Mouse (Mus musculus): ENCODE results near the gene G6pc3. TPM values are rescaled to one million over a fixed set of nuclear protein-coding genes. Genes with fewer than 3 reads are reported as not detected.

The G6pc3 gene
- total and polyA plus RNA-seq, 3 experiments: 31.3 to 72.3 (median 34.7) TPM

DNA sequence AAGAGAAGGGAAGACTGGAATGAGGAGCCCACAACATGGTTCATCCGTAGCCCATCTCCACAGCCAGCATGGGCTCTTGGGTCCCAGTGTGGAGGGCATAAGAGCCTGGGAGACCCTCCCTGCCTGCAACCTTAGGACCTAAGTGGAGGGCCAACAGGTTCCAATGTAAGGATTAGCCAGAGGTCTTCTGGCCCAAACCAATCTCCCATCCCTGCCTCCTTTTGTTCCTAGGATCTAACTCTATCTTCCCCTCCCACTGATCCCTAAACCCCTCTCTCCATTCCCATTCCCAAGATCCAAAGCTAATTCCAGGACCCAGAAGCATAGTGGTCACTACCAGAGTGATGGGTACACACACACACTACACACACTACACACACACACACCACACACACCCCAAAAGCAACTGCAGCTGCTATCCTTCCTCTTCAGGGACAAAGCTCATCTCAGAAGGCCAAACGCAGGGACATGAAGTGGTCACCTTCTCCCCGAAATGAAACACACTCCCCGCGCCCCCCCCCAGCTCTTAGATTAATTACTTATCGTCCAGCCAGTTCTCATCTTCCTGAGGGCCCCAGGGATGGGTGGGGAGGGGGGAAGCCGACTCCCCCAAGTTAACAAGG, 39.3 kb downstream of the G6pc3 start:
- Histone ChIP-seq H3K27me3 (replicated peaks) (peaks cover 32% of the 10 kb centered on the region), H3K27ac (ENCODE audit: insufficient read depth, low read depth) (no peak overlapping the region)

DNA sequence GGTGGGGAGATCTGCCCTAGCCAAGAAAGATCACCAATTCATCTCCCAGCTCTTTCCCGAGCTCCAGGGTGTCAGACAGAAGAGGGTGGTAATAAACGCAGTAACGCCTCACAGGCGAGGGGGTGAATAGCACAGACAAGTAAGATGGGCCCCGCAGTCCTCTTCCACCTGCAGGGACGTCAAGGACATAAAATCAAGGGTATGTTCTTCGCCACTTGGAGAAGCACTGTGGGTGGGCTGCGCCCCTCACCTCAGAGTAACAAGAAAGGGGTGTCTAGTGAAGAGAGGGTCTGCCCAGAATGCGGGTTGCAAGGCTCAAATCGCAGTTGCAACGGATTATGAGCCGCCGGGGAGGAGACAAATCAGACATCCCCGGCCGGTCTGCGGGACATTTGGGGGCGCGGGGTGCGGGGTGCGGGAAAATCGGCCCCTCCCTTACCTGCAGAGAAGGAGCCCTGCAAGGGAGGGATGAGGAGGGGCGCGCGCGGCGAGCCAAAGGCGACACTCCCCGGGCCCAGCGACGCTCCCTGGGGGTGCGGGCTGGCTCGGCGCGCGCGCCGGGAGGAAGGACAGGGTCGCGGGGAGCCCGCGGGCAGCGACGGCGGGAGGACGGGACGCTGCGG, 40.0 kb downstream of the G6pc3 start:
- dilution Hi-C loops (cut with MboI; ENCODE audit: extremely low pct_ligation_motif_present, extremely low pct_unique_long_range_greater_than_20kb, low sequenced_read_pairs): no loop called here
- no peak for DNase-seq (ENCODE audit: extremely low read depth)

More for the DNA sequence above, 39.3 kb downstream of the G6pc3 start:
- no peak for DNase-seq (ENCODE audit: extremely low read depth)
- Histone ChIP-seq H3K9ac (ENCODE audit: insufficient read depth, low read depth) (peak overlapping the region; percentile 73; the same call in 1 of the 2 replicates), H3K36me3 (replicated peaks in 1 of 2; ENCODE audit: control insufficient read depth in 1 of 2, insufficient read depth in 1 of 2, low read length in 1 of 2) (peaks cover 0 to 8% of the 10 kb centered on the region in 2 experiments), H3K9me3 (replicated peaks; ENCODE audit: low read length) (peaks cover 1% of the 10 kb centered on the region), H3K4me3 (replicated peaks in 1 of 3; ENCODE audit: low read depth in 2 of 3, low read length in 2 of 3, poor library complexity in 1 of 3) (peak overlapping the region in 1 of 3 experiments; percentile 68), H3K4me2 (ENCODE audit: insufficient read depth, low read depth, poor library complexity, severe bottlenecking) (peak overlapping the region; percentile 60), H3K4me1 (ENCODE audit: control insufficient read depth in 1 of 2, insufficient read depth in 2 of 2) (peaks cover 2 to 10% of the 10 kb centered on the region in 2 experiments; a peak in 3 of 4 replicates), H3K79me2 (replicated peaks; ENCODE audit: control insufficient read depth, extremely low read depth, insufficient read depth, poor library complexity, severe bottlenecking) (no peaks in the 10 kb centered on the region)
- dilution Hi-C loops (cut with MboI; ENCODE audit: extremely low pct_ligation_motif_present, extremely low pct_unique_long_range_greater_than_20kb, low sequenced_read_pairs): no loop called here
- in situ Hi-C loops (cut with MboI; ENCODE audit: low pct_ligation_motif_present, low pct_unique_long_range_greater_than_20kb, low sequenced_read_pairs): loop anchor here (5.0 kb wide), 2 partner anchors 36 to 49 kb away; no protein-coding TSS in a partner anchor
- TF ChIP-seq E2F4 (IDR thresholded peaks at IDR 0.05; ENCODE audit: insufficient replicate concordance, low read depth, low read length) (no peak), MAZ (IDR thresholded peaks at IDR 0.05; ENCODE audit: low read depth, low read length) (0 out of 2 replicates have a peak, but pooled peaks have one; percentile 23), TBP (conservative IDR thresholded peaks at IDR 0.05; ENCODE audit: low read depth, low read length) (no peak), CTCF (conservative IDR thresholded peaks at IDR 0.05 in 1 of 2, IDR thresholded peaks at IDR 0.05 in 1 of 2; ENCODE audit: low read depth in 2 of 2, low read length in 2 of 2) (no peak), ZKSCAN1 (IDR thresholded peaks at IDR 0.05; ENCODE audit: borderline replicate concordance, low read depth, low read length) (no peak), EP300 (IDR thresholded peaks at IDR 0.05; ENCODE audit: low read length) (no peak)

More for the DNA sequence above, 40.0 kb downstream of the G6pc3 start:
- H3K27ac ChIP-seq (ENCODE audit: insufficient read depth, low read depth): no peak overlapping the region
- peak overlapping the region; percentile 60 for H3K4me2 ChIP-seq (ENCODE audit: insufficient read depth, low read depth, poor library complexity, severe bottlenecking)
- TF ChIP-seq RCOR1 (conservative IDR thresholded peaks at IDR 0.05; ENCODE audit: low read depth, low read length) (no peak), NELFE (IDR thresholded peaks at IDR 0.05; ENCODE audit: low read depth, low read length) (no peak), HCFC1 (IDR thresholded peaks at IDR 0.05; ENCODE audit: low read depth, low read length) (no peak), ZC3H11A (IDR thresholded peaks at IDR 0.05; ENCODE audit: low read depth, low read length) (no peak), E2F4 (IDR thresholded peaks at IDR 0.05; ENCODE audit: insufficient replicate concordance, low read depth, low read length) (no peak), RAD21 (IDR thresholded peaks at IDR 0.05; ENCODE audit: low read depth, low read length) (no peak), POLR2A (IDR thresholded peaks at IDR 0.05; ENCODE audit: low read depth, low read length) (no peak), IRF4 (IDR thresholded peaks at IDR 0.05; ENCODE audit: low read depth, low read length) (no peak), CHD1 (IDR thresholded peaks at IDR 0.05; ENCODE audit: low read depth, low read length) (no peak), ZMIZ1 (IDR thresholded peaks at IDR 0.05; ENCODE audit: low read depth, low read length) (no peak), JUN (IDR thresholded peaks at IDR 0.05; ENCODE audit: insufficient read depth, low read depth, low read length) (no peak), GABPA (IDR thresholded peaks at IDR 0.05; ENCODE audit: insufficient replicate concordance, low read depth, low read length) (no peak), SIN3A (IDR thresholded peaks at IDR 0.05; ENCODE audit: low read length) (no peak)
- H3K79me2 ChIP-seq (replicated peaks; ENCODE audit: control insufficient read depth, extremely low read depth, insufficient read depth, poor library complexity, severe bottlenecking): no peaks in the 10 kb centered on the region
- in situ Hi-C loops (cut with MboI; ENCODE audit: low pct_ligation_motif_present, low pct_unique_long_range_greater_than_20kb, low sequenced_read_pairs): loop anchor here (5.0 kb wide), 2 partner anchors 37 to 48 kb away; no protein-coding TSS in a partner anchor
- H3K4me1 ChIP-seq (ENCODE audit: control insufficient read depth in 1 of 2, insufficient read depth in 2 of 2): peaks cover 2 to 10% of the 10 kb centered on the region in 2 experiments; a peak in 3 of 4 replicates
- peak overlapping the region; percentile 64 to 73 (median 68) for H3K4me3 ChIP-seq (replicated peaks in 1 of 3; ENCODE audit: low read depth in 2 of 3, low read length in 2 of 3, poor library complexity in 1 of 3)
- peak overlapping the region; percentile 73 for H3K9ac ChIP-seq (ENCODE audit: insufficient read depth, low read depth)
- H3K27me3 ChIP-seq (replicated peaks): peaks cover 35% of the 10 kb centered on the region
- H3K36me3 ChIP-seq (replicated peaks in 1 of 2; ENCODE audit: control insufficient read depth in 1 of 2, insufficient read depth in 1 of 2, low read length in 1 of 2): peaks cover 0 to 4% of the 10 kb centered on the region in 2 experiments
- peaks cover 1% of the 10 kb centered on the region for H3K9me3 ChIP-seq (replicated peaks; ENCODE audit: low read length)

Data from CH12.LX (cell line).